Mouse (Mus musculus): ENCODE measurements around the gene Pdgfb.

Pdgfb gene

DNA sequence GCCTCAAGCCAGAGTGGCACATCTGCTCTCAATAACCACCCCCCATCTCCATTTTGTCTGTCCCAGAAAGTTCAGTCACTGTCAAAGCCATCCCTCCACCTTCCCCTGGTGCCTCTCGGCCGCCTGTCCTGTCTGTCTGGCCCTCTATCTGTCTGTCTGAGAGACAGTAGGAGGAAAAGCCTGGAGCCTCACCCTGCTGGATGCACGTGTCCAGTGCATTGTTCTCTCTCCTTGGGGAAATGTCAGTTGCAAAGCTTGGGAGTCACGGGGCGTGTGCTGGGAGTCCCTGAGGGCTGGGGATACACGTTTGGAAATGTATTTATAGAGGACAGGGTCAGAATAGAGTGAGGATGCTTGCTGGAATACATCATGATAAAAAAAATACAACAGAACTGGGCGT lies 61.3 kb downstream of the Pdgfb start:
- DNase-seq (ENCODE audit: low spot score) = no peak

DNA sequence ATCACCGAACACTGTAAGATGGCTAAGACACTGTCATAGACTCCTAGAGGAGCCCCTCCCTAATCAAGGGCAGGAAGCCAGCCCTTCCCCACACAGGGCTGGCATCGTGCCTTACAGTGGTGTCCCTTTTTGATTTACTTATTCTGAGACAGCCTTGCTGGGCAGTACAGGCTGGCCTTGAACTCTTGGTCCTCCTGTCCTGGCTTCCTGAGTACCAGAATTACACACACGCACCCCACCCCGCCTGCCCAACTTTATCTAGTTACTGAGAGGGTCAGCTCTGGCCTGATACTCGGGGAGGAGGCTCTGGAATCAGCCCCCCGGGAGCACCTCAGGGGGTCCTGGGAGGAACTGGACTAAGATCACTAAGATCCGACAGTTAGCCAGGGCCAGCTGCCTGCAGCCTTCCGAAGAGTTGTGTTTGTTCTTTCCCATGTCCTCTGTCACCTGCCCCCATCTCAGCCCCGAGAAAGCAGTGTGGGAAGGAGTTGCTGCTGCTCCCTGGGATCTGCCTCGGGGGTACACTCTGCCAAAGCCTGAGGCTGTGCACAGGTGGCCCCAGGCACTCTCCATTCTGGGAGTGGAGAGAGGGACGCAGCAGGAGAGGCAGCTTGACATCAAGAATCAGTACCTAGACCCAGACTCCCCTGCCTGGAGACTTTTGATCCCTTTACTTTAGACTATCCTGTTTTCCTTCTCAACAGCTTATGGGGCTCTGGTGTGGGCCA lies 62.1 kb downstream of the Pdgfb start:
- DNase-seq (ENCODE audit: low spot score) = no peak

DNA sequence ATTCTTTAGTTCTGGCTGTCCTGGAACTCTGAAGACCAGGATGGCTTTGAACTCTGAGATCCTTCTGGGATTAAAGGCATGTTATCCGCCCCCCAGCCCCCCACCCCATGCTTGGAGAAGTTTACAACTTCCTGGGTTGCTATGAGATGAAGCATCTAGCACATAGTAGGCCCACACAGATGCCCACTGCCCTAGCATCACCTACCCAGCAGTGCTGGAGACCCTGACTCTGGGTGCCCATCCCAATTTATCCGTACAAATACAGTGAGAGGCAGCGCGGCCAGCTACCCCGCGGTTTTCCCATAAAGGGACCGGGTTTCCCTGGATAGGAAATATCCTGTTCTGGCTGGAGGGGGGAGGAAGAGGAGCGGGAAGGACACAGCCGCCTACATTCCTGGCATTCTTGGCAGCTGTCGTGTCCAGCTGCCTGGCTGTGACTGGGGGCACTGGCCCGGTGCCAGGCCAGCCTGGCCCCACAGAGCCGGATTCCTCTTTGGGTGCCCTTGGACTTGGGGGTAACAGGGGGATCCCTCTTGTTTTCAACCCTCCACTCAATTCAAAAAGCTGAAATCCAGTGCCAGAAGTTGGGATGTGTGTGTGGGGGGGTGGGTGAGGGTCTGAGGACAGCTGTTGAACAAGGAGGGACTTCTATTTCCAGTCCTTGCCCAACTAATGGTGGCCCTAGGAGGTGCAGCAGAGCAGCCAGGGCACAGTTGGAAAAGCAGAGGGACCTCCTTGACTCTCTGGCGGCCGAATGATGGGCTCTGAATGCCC lies 62.9 kb downstream of the Pdgfb start:
- no peak for DNase-seq (ENCODE audit: low spot score)

DNA sequence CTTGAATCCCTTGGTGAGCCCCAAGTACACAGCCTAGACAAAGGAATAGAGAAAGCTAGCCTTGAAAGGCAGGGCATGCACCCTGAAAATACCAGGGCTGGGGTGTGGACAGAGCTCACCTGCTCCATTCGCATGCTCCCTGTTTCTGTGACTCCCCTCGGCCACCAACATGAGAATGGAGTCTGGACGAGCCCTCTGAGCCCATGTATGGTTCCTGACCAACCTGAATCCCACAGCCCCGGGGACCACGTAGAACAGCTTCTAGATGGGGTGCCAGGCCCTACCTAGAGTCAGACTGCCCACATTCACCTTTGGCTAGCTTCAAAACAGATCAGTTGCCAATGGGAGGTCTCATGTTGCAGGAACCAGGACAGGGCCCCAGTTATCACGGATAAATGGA lies 63.6 kb downstream of the Pdgfb start:
- no peak for DNase-seq (ENCODE audit: low spot score)

DNA sequence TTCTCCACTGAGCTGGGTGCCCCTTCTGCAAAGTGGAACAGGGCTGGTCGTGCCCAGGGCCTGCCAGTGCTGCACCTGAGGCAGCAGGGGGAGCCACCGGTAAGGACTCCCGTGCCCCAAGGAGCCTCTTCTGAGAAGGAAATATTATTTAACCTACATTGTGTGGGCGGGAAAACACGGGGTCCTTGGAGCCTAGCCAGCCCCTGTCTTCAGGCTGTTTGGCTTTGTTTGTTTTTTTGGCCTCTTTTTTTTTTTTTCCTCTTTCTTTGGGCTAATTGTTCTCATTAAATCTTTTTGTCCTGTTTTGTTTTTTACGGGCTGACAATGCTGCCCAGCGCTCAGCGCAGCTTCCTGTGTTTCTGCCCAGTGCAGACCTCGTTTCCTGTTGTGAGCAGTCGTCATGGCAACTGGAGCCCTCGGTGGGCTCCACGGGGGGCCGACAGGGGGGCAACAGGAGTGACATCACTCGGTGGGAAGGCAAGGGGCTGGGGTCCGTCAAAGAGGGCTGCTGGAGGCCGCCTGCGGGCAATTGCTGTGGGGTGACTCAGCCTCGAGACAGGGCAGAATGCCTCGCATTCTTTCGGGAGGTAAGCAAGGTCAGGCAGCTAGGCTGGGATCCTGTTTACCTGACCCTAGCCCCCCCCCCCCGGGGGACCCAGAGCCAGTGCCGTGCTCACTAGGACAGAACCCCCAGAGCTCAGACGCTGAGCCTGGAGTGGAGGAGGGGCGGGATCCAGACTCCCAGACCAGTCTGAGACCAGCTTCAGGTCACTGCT lies 64.3 kb downstream of the Pdgfb start:
- peak; percentile 84 for DNase-seq (ENCODE audit: low spot score)

DNA sequence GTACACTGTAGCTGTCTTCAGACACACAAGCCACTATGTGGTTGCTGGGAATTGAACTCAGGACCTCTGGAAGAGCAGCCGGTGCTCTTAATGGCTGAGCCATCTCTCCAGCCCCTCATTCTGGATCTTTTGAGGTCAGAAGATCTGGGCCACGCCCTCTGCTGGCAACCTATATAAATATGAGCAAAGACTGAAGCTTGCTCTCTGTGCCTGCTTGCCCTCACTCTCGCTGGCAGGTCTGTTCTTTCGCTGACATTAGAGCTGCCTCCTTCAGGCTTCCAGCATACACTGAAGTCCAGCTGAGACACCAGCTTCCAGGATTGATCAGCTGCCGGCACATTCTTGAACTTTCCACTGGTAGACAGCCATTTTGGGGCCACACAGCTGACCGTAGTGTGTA lies 67.1 kb downstream of the Pdgfb start:
- DNase-seq (ENCODE audit: low spot score) = no peak

DNA sequence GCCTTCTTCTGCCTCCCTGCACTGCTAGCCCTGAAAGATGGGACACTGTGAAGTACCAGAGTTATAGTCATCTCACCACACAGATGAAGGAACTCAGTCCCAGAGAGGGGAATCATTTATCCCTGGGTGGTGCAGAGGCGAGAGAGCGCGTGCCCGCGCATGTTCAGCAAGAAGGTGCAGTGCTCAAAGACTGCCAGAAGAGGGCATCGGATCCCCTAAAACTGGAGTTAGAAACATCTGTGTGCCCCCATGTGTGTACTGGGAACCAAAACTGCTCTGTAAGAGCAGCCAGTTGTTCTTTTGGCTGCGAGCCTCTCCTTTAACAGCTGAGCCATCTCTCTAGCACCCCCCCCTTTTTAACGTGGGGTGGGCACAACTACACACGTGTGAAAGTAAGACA lies 68.0 kb downstream of the Pdgfb start:
- no peak for DNase-seq (ENCODE audit: low spot score)

DNA sequence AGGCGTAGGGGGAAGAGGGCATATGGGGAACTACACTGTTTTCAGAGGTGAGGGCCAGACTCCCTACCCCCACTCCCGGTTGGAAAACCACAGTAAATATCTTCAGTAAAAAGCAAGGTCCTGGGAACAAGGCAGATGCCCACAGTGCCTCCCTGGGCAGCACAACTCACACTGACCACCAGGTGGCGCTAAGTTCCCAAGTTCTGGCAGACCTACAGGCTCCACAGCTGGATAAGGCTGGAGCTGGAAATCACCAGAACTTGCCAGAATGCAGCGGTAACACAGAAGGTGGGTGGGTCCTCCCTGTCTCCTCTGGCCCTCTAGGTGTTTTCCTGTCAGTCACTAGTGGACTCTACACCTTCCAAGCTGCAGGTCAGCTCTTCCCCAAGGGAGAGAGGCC lies 68.8 kb downstream of the Pdgfb start:
- DNase-seq (ENCODE audit: low spot score) = peak; percentile 79
